Mouse (Mus musculus) bone marrow macrophage, adult 2 months (primary cell): ENCODE data around the gene Rpl36.
"Not testable (repeated sequence)": the region's sequence is repeated elsewhere in the genome, so short reads cannot be mapped to it uniquely, and the experiment has no call there.

Experiments
- CTCF ChIP-seq: IDR thresholded peaks from 2 replicates; pipeline ENCODE4 v1.5.1; 2012; ENCODE audit warnings: low read depth, mild to moderate bottlenecking, low read length, moderate library complexity
- POLR2A ChIP-seq: IDR thresholded peaks from 2 replicates; pipeline ENCODE4 v1.6.1; 2012; ENCODE audit warnings: mild to moderate bottlenecking, low read depth, low read length, borderline replicate concordance

- TF ChIP-seq CTCF, POLR2A: not testable (repeated sequence)
Measured at GRCm38 (mm10) chr17:56612565-56612939, 664 bp upstream of the Rpl36 start.
